Mouse (Mus musculus) activated CD4-positive, CD25-positive, alpha-beta regulatory T cell, adult 4 months (primary cell): ENCODE measurements around the gene Megf6. TPM values are rescaled to one million over a fixed set of nuclear protein-coding genes. Genes with fewer than 3 reads are reported as not detected.
A peak's percentile ranks its signal among the peaks of the same experiment; 100 is the strongest.

Experiments used
- ATAC-seq: one replicate; pipeline ENCODE4 v1.8.0; 2017
- polyA plus RNA-seq, 2 experiments: library from polyadenylated mRNA; unstranded; fragments of 100-300 nt; shearing (Covaris generic); gene quantifications; one replicate each; pipeline ENCODE4 v1.2.1; 2017

Megf6 gene
- polyA plus RNA-seq = not detected

DNA sequence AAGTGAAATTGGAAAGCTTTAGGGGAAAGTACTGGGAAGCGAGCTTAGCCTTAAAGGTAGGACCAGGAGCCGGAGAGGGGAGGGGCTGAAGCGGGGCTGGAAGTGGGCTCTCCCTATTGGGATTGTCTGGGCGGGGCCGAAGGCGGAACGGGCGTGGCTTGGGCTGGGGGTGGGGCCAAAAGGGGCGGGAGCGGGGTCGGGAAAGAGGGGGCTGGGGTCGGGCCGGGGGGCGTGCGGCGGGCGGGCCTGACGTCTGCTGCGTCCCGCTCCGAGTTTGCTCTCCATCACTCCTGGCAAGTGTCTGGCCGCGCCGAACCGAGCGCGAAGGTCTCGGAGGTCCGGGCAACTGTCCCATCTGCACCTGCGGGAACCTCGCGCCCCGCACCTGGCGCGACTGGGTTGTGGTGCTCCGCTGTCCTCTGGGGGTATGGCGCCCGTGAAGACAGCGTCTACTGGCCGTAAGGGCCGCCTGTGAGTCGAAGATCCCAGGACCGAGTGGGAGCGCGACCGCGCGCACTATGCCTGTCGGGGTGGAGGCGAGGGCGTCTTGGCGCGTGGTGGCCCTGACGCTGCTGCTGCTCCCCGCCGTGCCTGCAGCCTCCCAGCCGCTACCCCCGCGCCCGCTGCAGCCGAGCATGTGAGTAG lies at the start of gene Megf6:
Gene Megf6 (plus strand): TSS at position 225 of the 645 bp plus-strand sequence.
- ATAC-seq = no peak

DNA sequence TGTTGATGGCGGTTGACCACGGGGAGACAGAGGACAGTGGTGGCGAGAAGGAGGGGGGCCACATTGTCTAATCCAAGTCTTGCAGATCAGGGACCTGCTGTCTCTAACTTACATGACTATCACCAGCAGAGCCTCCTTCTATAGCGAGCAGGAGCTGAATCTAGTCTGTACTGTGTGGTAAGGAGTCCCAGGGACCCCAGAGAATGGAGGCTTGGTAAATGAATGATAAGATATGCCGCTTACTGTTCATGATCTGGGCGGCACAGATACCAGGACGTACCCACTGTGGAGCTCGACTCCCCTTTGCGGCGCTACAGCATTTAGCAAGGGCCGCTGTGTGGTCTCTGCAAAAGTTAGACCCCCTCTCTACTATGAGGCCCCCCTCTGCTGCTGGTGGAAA lies 48.7 kb upstream of the Megf6 start:
- no peak for ATAC-seq

DNA sequence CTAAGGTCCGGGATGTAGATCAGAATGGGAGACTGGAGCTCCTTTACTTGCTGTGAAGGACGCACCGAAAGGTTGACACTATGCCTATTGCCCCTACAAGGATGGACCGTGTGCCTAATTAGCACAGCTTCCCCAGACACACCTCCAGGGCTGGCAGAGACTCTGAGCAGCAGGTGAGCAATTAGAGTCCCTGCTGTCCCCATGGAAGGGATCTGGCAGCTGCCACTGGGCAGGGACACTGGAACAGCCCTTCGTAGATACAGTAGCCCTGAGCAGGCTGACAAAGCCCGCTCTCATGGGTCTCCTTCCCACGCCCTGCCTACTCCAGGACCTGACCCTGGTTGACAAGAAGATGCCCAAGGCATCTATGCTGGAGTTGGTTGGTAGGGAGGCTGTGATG lies 48.2 kb upstream of the Megf6 start:
- ATAC-seq = no peak

DNA sequence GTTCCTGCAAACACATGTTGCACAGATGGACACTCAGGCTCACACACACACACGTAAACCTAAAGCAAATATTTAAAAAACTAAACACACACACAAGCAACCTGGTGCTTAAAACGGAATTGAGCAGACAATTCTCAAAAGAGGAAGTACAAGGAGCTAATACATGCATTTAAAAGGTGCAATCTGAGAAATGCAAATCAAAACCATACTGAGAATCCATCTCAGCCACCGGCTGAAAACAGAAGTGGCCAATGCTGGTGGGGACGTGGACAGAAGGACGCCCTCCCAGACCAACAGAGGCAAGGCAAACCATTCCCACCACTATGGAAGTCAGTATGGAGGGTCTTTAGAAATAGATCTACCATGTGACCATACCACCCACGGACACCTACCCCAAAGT lies 47.0 kb upstream of the Megf6 start:
- ATAC-seq = no peak

GRCm38 (mm10) chr4:154125202-154125601 lies 45.3 kb upstream of the Megf6 start:
- no peak for ATAC-seq

- no peak for ATAC-seq
Observed at GRCm38 (mm10) chr4:154127273-154127672, 43.3 kb upstream of the Megf6 start.

GRCm38 (mm10) chr4:154129950-154130349 lies 40.6 kb upstream of the Megf6 start:
- ATAC-seq = no peak

- ATAC-seq = no peak
Observed at GRCm38 (mm10) chr4:154131894-154132293, 38.6 kb upstream of the Megf6 start.

GRCm38 (mm10) chr4:154134803-154135202 lies 35.7 kb upstream of the Megf6 start:
- ATAC-seq = no peak

DNA sequence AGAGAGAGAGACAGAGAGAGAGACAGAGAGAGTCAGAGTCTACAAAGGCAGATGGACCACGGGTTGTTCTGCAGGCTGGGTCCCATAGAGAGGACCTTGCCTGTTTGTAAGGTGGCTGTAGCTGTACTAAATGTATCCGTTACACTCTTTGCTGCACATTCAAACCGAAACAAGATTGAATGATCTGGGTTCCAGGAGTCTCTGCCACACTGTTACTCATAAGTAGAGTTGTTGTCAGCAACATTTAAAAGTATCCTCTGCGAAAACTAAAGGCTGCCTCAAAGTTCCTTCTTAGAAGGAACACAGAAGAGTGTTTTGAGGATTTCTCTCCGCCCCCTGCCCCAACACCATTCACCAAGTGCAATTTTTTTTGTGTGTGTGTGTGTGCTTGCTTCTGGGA lies 33.4 kb upstream of the Megf6 start:
- no peak for ATAC-seq

- ATAC-seq = no peak
Observed at GRCm38 (mm10) chr4:154139671-154140181, 30.8 kb upstream of the Megf6 start.

DNA sequence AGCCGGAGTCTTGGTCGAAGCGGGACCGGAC lies 30.5 kb upstream of the Megf6 start, which contains the start of gene Trp73:
Gene Trp73 (minus strand): TSS at position 27 of the 31 bp plus-strand sequence.
- ATAC-seq = no peak

- no peak for ATAC-seq
Observed at GRCm38 (mm10) chr4:154140213-154141008, 30.1 kb upstream of the Megf6 start.

GRCm38 (mm10) chr4:154141009-154141867 lies 29.3 kb upstream of the Megf6 start:
- no peak for ATAC-seq

- peak; percentile 95 for ATAC-seq
Observed at GRCm38 (mm10) chr4:154142211-154143040, 28.1 kb upstream of the Megf6 start, which contains the start of gene Wrap73. Gene Wrap73 (plus strand): TSS chr4:154142372.

- ATAC-seq = no peak
Observed at GRCm38 (mm10) chr4:154144712-154145111, 25.8 kb upstream of the Megf6 start.

- ATAC-seq = no peak
Observed at GRCm38 (mm10) chr4:154146342-154146741, 24.2 kb upstream of the Megf6 start.

GRCm38 (mm10) chr4:154154104-154154503 lies 16.4 kb upstream of the Megf6 start:
- ATAC-seq = no peak

- ATAC-seq = no peak
Observed at GRCm38 (mm10) chr4:154156050-154156449, 14.5 kb upstream of the Megf6 start.

- ATAC-seq = no peak
Observed at GRCm38 (mm10) chr4:154157970-154158662, 12.4 kb upstream of the Megf6 start.

DNA sequence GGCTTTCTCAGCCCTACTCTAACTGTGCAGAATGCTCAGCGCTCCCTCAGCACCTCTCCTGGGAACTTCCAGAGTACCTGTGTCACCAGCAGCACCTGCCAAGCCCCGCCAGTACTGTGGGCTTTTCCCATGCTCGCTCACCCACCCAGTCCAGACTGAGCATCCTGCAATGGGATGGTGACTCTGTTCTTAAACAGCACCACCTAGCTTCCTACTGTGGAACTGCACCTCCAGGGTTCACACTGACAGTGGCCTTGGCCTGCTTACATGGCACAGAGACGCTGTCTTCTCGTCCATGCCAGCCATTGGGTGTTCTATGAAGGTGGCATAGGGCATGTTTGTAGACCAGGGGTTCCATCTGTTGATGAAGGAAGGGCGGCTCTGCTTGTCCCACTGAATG lies 11.5 kb upstream of the Megf6 start:
- ATAC-seq = peak; percentile 43

GRCm38 (mm10) chr4:154159961-154160537 lies 10.5 kb upstream of the Megf6 start:
- peak; percentile 3 for ATAC-seq
